Mouse (Mus musculus): ENCODE data around the gene Stkld1. TPM values are rescaled to one million over a fixed set of nuclear protein-coding genes. Genes with fewer than 3 reads are reported as not detected.

The Stkld1 gene
- polyA plus RNA-seq, 1 experiment from 2014 or later: 0.22 TPM

DNA sequence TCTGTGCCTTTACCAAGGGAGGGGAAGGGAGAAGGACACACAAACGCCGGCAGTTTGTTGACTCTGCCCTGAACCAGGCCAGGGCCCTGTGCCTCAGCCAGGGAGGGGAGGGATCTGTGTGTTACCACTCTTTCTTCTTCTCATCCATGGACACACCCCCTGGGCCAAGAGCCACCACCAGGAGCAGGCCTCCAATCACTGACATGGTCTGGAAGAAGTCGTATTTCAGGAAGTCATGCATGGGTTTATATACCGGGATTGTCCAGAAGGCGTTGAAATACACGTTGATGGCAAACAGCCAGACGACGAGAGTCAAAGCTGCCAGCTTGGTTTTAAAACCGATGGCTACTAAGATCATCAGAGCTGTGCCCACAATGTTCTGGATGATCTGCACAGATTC lies 12.1 kb upstream of the Stkld1 start:
- Histone ChIP-seq H3K9me3 (replicated peaks) (no peaks in the 10 kb centered on the region), H3K27ac (no peak overlapping the region), H3K36me3 (peaks cover 94% of the 10 kb centered on the region), H3K4me3 (no peak overlapping the region), H3K4me2 (replicated peaks) (no peak overlapping the region), H3K27me3 (no peaks in the 10 kb centered on the region), H3K4me1 (peaks cover 17% of the 10 kb centered on the region), H3K9ac (no peak overlapping the region)
- WGBS: 88% methylated on average over 9 of the region's 9 CpGs
- no peak for ATAC-seq (ENCODE audit: low FRiP score)

DNA sequence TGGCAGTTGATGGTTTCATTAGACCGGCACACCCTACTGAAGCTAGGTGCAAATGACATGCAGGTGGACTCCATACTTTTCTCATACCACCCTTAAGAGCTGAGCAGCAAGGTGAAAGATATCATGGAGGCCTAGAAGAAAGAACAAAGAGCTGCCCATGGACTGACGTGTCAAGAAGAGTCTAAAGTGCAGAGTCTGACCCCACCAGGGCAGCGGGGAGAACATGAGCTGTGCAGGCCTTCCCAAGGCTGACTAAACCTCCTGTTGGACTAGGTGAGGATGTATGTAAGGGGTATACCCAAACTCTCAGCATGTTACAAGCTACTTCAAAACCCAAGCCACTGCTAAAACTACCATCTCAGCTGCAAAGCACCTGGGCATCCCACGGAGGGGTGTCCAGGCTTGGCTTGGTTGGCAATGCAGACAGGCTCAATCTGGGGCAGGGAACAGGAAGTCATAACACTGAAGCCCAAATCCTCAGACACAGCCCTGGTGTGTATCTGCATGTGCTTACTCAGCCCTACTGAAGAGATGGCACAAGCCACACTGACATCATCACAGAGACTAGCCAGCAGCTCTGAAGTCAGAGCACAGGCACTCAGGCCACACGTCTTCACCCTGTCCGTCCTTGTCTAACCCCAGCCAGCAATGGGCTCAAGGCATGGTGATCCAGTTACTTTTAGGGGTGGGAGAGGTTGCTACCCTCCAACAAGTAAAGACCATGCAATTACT lies 5.9 kb upstream of the Stkld1 start:
- no peak overlapping the region for H3K27ac ChIP-seq
- H3K9me3 ChIP-seq (replicated peaks): no peaks in the 10 kb centered on the region
- no peak overlapping the region for H3K4me3 ChIP-seq
- H3K27me3 ChIP-seq: no peaks in the 10 kb centered on the region
- 90% methylated on average over 6 of the region's 6 CpGs for WGBS
- H3K4me2 ChIP-seq (replicated peaks): no peak overlapping the region
- peaks cover 21% of the 10 kb centered on the region for H3K4me1 ChIP-seq
- peaks cover 75% of the 10 kb centered on the region for H3K36me3 ChIP-seq
- ATAC-seq (ENCODE audit: low FRiP score): no peak
- no peak overlapping the region for H3K9ac ChIP-seq

DNA sequence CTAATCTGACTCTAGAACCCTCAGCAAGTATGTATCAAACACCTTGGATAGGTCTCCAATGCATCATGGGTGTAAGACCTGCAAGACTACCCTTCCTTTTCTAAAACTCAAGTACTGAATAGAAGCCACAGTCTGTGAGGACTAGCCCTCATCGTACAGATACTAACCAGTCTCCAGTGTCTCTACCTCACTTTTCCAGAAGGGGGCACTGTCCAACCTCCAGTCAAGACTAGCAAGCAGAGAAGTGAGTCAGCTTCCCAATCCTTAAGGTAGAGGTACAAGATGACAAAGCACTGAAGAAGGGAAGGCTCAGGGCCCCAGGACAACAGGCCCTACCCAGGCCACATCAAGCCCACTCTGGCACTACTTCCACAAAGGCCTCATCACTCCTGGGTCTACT lies 3.5 kb upstream of the Stkld1 start:
- Histone ChIP-seq H3K4me1 (peaks cover 21% of the 10 kb centered on the region), H3K9me3 (replicated peaks) (no peaks in the 10 kb centered on the region), H3K4me3 (no peak overlapping the region), H3K27me3 (no peaks in the 10 kb centered on the region), H3K9ac (no peak overlapping the region), H3K27ac (no peak overlapping the region), H3K4me2 (replicated peaks) (no peak overlapping the region), H3K36me3 (peaks cover 51% of the 10 kb centered on the region)
- 34% methylated on average over 1 of the region's 1 CpGs for WGBS
- no peak for ATAC-seq (ENCODE audit: low FRiP score)

DNA sequence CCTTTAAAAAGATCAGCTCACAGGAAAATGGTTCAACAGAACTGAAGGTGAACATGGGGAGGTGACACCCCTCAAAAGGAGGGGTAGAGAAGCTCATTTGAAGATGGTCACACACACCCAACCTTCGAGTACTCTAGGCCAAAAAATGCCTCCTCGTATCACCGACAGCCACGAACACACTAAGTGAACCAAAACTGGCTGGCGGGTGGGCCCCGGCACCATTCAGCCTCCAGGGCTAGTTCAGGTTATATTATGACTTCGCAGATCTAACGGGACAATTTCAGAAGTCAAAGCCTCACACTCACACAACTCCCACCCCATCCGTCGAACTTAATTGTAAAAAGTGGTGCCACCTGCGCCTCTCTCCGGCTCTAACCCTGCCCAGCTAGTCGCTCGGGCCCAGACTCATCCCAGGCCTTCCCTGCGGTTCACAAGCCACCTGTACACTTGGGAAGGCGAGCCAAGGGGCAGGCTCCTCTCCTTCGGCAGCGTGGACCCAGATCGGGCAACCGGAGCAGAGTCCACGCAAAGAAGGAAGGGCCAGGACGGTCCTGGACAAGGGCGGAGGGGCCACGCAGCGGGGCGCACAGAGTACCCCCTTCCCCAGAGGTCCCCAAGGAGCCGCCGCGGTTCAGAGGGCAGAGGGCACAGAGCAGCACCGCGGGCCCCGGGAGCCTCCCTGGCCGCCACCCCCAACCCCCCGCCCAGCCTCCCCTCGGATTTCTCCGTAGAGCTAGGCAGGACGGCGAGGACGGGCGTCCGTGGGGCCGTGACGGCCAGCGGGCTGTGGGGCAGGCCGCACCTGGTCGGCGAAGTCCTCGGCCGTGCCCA lies 1.2 kb upstream of the Stkld1 start:
- H3K4me1 ChIP-seq: peaks cover 21% of the 10 kb centered on the region

DNA sequence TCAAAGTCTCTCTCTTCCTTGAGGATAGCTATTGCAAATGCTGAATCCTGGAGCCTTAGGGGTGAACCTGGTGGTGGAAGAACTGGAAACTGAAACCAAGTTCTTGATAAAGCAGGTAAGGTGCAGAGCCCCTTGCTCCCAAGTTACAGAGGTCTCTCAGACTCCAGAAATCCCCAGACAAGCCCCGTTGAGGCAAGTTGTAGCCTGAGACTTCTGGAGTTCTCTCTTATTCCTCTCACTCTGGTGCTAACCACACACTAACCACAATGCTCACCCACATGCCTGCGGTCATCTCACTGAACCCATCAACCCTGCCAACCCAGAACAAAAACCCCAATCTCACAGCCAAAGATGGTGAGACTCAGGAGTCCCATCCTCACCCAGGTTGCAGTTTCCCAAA lies 1.4 kb downstream of the Stkld1 start:
- no peak overlapping the region for H3K4me2 ChIP-seq (replicated peaks)
- H3K36me3 ChIP-seq: peaks cover 7% of the 10 kb centered on the region
- H3K9ac ChIP-seq: no peak overlapping the region
- peaks cover 21% of the 10 kb centered on the region for H3K4me1 ChIP-seq
- ATAC-seq (ENCODE audit: low FRiP score): no peak
- WGBS: 100% methylated on average over 2 of the region's 2 CpGs
- no peak overlapping the region for H3K27ac ChIP-seq
- no peak overlapping the region for H3K4me3 ChIP-seq
- no peaks in the 10 kb centered on the region for H3K9me3 ChIP-seq (replicated peaks)
- H3K27me3 ChIP-seq: no peaks in the 10 kb centered on the region

More for the DNA sequence above, 1.2 kb upstream of the Stkld1 start:
- peak overlapping the region; percentile 70 for H3K4me3 ChIP-seq
- H3K9me3 ChIP-seq (replicated peaks): no peaks in the 10 kb centered on the region
- peaks cover 29% of the 10 kb centered on the region for H3K36me3 ChIP-seq
- H3K9ac ChIP-seq: peak overlapping the region; percentile 98
- peak overlapping the region; percentile 77 for H3K4me2 ChIP-seq (replicated peaks)
- ATAC-seq (ENCODE audit: low FRiP score): no peak
- 2% methylated on average over 49 of the region's 49 CpGs for WGBS
- H3K27ac ChIP-seq: peak overlapping the region; percentile 76
- no peaks in the 10 kb centered on the region for H3K27me3 ChIP-seq

DNA sequence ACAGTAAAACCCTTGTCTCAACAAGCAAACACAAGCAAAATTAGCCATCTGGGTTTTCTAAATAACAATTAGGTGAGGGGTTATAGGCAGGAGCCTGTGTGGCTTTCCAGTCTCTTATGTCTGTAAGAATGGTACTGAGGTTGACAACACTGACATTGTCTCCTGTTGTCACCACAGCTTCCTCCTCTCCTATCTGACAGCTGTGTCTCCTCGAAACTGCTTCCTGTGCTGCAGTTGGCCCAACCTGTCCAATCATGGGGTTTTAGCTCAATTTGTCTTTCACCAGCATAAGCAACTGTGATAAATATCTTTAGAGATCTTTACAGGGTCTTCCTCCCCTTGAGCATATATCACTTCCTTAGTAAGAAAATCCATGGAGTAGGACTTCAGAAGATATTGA lies 2.6 kb downstream of the Stkld1 start:
- H3K36me3 ChIP-seq: no peaks in the 10 kb centered on the region
- no peak overlapping the region for H3K9ac ChIP-seq
- H3K9me3 ChIP-seq (replicated peaks): no peaks in the 10 kb centered on the region
- no peak overlapping the region for H3K4me3 ChIP-seq
- H3K4me1 ChIP-seq: peaks cover 11% of the 10 kb centered on the region
- H3K27ac ChIP-seq: no peak overlapping the region
- no peak overlapping the region for H3K4me2 ChIP-seq (replicated peaks)
- H3K27me3 ChIP-seq: no peaks in the 10 kb centered on the region
- no peak for ATAC-seq (ENCODE audit: low FRiP score)
- 83% methylated on average over 1 of the region's 1 CpGs for WGBS

DNA sequence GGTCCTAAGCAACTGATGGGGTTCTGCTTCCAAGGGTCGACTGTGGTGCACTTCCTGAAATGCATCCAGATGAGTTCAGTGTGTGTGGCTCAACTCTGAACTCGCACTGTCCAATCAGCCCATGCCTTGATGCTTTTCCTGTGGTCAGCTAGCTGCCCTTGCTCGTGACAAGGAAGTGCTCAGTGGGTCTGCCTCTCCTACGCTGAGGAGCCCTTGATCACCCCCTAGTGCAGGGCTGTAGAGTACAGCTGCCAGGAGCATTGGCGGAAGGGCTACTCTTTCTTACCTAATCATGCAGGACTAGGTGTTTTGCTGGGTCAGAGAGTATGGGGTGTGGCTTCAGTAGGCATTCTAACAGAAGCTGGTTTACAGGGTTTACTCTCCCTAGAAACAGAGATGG lies 7.7 kb downstream of the Stkld1 start:
- WGBS: 46% methylated on average over 5 of the region's 5 CpGs
- Histone ChIP-seq H3K27ac (no peak overlapping the region), H3K4me3 (no peak overlapping the region), H3K9me3 (replicated peaks) (no peaks in the 10 kb centered on the region), H3K27me3 (no peaks in the 10 kb centered on the region), H3K36me3 (no peaks in the 10 kb centered on the region), H3K4me2 (replicated peaks) (no peak overlapping the region), H3K9ac (no peak overlapping the region), H3K4me1 (no peaks in the 10 kb centered on the region)
- ATAC-seq (ENCODE audit: low FRiP score): no peak

DNA sequence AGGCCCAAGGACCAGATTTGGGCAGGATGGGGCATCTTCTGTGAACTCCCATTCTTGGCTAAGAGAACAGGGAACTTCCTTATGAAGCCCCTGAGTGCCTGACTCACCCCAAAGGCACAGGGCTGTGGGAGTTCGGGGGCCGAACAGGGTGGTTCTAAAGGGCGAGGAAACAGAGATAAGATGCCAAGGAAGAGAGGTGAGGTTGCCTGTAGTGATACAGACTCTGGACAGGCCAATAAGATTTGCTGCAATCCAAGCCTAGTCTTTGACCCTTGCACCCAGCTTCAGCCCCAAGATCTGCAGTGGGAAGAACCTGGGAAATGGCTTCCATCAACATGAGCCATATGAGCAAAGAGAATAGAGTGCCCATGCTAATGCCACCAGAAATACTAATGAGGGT lies 9.4 kb downstream of the Stkld1 start:
- Histone ChIP-seq H3K9me3 (replicated peaks) (no peaks in the 10 kb centered on the region), H3K27ac (no peak overlapping the region), H3K4me3 (no peak overlapping the region), H3K27me3 (no peaks in the 10 kb centered on the region), H3K4me2 (replicated peaks) (no peak overlapping the region), H3K9ac (no peak overlapping the region), H3K4me1 (no peaks in the 10 kb centered on the region), H3K36me3 (0 out of 2 replicates have a peak, but pooled peaks cover 6% of the 10 kb centered on the region)
- ATAC-seq (ENCODE audit: low FRiP score): no peak
- WGBS: 82% methylated on average over 3 of the region's 3 CpGs

DNA sequence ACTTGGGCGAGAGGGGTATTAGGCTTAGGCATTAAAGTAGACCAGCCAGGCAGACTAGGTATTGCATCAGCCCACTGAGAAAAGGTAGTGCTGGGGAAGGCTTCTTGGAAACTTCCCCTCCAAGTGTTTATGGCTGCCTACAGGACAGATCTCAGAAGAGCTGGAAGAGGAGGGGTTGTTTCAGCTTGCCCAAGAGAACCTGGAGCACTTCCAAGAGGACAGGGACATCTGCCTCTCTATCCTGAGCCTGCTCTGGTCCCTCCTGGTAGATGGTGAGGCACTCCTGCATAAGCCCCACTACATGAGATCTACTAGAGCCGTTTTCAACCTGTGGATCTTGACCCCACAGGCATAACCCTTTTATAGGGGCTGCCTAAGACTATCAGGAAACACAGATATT lies 16.6 kb downstream of the Stkld1 start:
- Histone ChIP-seq H3K27ac (no peak overlapping the region), H3K9me3 (replicated peaks) (no peaks in the 10 kb centered on the region), H3K4me1 (no peaks in the 10 kb centered on the region), H3K36me3 (peaks cover 64% of the 10 kb centered on the region), H3K4me3 (no peak overlapping the region), H3K4me2 (replicated peaks) (no peak overlapping the region), H3K9ac (no peak overlapping the region), H3K27me3 (no peaks in the 10 kb centered on the region)
- no peak for ATAC-seq (ENCODE audit: low FRiP score)
- WGBS: 96% methylated on average over 2 of the region's 2 CpGs

DNA sequence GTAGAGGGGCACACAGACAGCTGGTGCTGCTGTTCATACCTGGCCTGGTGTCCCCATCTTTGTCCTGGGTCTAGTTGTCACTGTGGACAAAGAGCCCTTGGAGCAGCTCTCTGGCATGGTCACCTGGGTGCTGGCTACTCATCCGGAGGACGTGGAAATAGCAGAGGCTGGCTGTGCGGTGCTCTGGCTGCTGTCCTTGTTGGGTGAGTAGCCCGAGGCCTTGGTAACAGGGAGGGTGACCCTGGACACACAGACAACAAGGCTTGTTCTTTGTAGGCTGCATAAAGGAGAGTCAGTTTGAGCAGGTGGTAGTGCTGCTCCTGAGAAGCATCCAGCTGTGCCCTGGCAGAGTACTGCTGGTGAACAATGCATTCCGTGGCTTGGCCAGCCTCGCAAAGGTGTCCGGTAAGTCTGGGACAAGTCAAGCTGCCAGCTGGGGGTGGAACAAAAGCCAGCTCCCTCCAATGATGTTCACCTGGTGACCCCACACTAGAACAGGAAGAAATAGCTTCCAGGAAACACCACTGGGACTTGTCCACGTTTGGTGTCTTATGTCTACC lies 17.6 kb downstream of the Stkld1 start:
- Histone ChIP-seq H3K9ac (no peak overlapping the region), H3K4me1 (no peaks in the 10 kb centered on the region), H3K36me3 (peaks cover 74% of the 10 kb centered on the region), H3K27ac (no peak overlapping the region), H3K4me2 (replicated peaks) (no peak overlapping the region), H3K4me3 (no peak overlapping the region), H3K27me3 (no peaks in the 10 kb centered on the region), H3K9me3 (replicated peaks) (no peaks in the 10 kb centered on the region)
- ATAC-seq (ENCODE audit: low FRiP score): no peak
- WGBS: 91% methylated on average over 8 of the region's 8 CpGs

DNA sequence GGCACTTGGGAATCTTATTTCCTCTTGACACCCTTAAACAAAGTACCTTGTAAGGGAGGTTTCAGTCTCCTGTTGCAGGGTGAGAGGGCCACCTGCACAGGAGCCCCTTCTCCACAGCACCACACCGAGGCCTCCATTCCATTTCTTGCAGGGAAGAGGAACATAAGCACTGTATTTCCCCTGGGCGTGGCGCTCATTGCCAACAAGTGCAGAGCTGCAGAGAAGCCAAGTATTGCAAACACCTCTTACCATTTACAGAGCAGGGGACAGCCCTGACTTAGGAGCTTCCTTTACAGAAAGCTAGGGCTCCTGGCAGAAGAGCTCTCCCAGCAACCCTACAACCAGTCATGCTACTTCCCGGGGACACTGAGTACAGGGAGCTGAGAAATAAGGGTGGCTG lies 18.3 kb downstream of the Stkld1 start:
- ATAC-seq (ENCODE audit: low FRiP score): no peak
- H3K4me3 ChIP-seq: no peak overlapping the region
- 96% methylated on average over 4 of the region's 4 CpGs for WGBS
- no peaks in the 10 kb centered on the region for H3K27me3 ChIP-seq
- no peak overlapping the region for H3K27ac ChIP-seq
- H3K36me3 ChIP-seq: peaks cover 80% of the 10 kb centered on the region
- H3K9ac ChIP-seq: no peak overlapping the region
- no peaks in the 10 kb centered on the region for H3K4me1 ChIP-seq
- no peaks in the 10 kb centered on the region for H3K9me3 ChIP-seq (replicated peaks)
- no peak overlapping the region for H3K4me2 ChIP-seq (replicated peaks)

DNA sequence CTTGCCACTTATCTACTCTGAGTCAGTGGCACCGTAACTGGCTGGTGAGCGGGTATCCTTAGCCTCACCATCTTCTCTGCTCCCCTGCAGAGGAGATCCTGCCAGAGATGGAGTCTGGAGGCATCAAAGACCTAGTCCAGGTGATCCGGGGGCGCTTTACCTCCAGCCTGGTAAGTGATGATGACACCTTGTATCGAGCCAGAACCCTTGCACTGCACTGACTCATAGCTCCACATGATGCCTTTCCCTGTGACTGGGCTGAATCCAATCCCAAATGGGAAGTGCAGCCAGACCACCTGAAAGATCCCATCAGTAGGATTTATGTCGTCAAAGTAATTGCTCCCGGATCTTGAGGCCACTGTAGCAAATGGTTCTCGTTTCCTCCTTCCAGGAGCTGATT lies 19.0 kb downstream of the Stkld1 start:
- H3K27me3 ChIP-seq: no peaks in the 10 kb centered on the region
- ATAC-seq (ENCODE audit: low FRiP score): no peak
- peaks cover 82% of the 10 kb centered on the region for H3K36me3 ChIP-seq
- no peak overlapping the region for H3K27ac ChIP-seq
- no peak overlapping the region for H3K4me3 ChIP-seq
- WGBS: 97% methylated on average over 8 of the region's 8 CpGs
- H3K4me1 ChIP-seq: no peaks in the 10 kb centered on the region
- H3K9ac ChIP-seq: no peak overlapping the region
- no peak overlapping the region for H3K4me2 ChIP-seq (replicated peaks)
- H3K9me3 ChIP-seq (replicated peaks): no peaks in the 10 kb centered on the region

All from hindbrain, embryonic 12.5 days (tissue).